Mouse (Mus musculus): ENCODE measurements around the gene Gm44579.
A peak's percentile ranks its signal among the peaks of the same experiment; 100 is the strongest.

Gm44579 gene

DNA sequence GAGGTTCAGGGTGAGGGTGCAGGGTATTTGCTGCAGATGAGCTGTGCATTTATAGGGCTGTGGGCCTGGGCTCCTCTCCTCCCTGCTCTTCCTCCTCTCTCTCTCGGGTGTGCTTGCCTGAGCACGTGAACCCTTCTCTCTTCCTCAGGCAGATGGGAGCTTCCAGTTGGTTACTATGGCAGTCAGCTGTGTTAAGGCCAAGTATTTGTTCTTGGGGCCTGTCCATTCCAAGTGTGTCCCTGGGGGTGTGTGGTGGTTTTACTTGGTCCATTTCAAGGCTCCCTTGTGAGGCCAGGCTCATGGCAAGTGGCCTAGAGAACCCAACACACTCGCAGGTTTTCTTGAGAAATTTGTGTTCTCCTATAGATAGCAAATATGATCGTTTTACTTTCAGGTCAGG lies at the start of gene Gm44579, which contains the start of gene Olfr287:
Gm44579 (minus strand) TSS at position 101 of the 400 bp plus-strand sequence.
Olfr287 (minus strand) TSS at position 180 of the 400 bp plus-strand sequence.
- no peak for DNase-seq (ENCODE audit: low spot score in 2 of 2)

GRCm38 (mm10) chr15:98257776-98258175 lies 37.0 kb upstream of the Gm44579 start:
- DNase-seq (ENCODE audit: low spot score in 2 of 2) = no peak

GRCm38 (mm10) chr15:98257193-98257592 lies 36.4 kb upstream of the Gm44579 start, which contains the start of gene H1fnt:
Gene H1fnt, minus strand, starts transcription at chr15:98257293.
- DNase-seq (ENCODE audit: low spot score in 2 of 2) = no peak

GRCm38 (mm10) chr15:98256271-98256670 lies 35.5 kb upstream of the Gm44579 start:
- DNase-seq (ENCODE audit: low spot score in 2 of 2) = peak in 1 of 2 experiments; percentile 5

- DNase-seq (ENCODE audit: low spot score in 2 of 2) = no peak
Measured at GRCm38 (mm10) chr15:98235442-98235841, 14.7 kb upstream of the Gm44579 start.

DNA sequence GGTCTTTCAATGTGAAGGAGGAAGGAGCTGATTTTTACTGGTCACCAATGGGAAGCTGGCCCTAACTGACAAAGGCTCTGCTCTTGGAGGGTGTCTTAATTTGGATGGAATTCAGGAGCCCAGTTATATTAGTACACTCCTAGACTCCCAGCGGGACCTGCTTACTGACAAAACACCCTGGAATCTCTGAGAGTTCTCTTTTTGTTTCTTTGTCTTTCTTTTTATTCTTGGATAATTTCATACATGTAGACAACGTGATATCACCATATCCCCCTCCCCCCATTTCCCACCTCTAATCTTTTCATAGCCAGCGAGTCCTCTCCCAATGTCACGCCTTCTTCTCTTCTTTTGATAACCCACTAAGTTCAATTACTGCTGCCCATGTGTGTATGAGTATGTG lies 13.6 kb upstream of the Gm44579 start, which contains the start of gene Olfr286:
Olfr286 (minus strand) TSS at position 101 of the 400 bp plus-strand sequence.
- no peak for DNase-seq (ENCODE audit: low spot score in 2 of 2)

DNA sequence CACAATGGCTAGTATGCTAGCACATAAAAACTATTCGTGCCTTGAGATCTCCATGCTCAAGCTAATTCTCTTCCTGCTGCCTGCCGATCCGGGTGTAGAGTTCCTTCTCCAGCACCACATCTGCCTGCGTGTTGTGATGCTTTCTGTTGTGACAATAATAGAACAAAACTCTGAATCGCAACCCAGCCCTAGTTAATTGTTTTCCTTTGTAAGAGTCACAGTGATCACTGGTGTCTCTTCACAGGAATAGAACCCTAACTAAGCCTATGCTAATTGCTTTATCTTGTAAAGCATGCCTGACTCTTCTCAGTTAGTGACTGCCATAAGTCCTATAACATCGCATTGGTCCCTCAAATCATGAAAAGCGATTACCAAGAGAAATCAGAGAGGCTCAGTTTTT lies 5.3 kb upstream of the Gm44579 start:
- no peak for DNase-seq (ENCODE audit: low spot score in 2 of 2)

- DNase-seq (ENCODE audit: low spot score in 2 of 2) = no peak
Measured at GRCm38 (mm10) chr15:98225610-98226009, 4.8 kb upstream of the Gm44579 start.

DNA sequence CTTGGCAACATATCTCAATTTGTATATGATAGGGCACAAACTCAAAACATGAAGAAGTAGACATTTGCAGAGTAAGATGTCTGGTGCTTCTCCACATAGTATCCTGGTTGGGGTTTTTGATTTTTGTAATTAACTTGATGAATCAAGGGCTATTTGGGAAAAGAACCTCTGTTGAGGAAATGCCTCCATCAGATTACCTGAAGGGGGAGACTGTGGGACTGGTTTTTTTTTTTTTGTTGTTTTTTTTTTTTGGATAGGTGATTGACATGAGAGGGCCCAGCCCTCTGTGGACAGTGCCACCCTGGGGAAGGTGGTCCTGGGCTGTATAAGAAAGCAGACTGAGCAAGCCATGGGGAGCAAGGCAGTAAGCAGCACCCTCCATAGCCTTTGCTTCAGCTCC lies 1.6 kb upstream of the Gm44579 start:
- no peak for DNase-seq (ENCODE audit: low spot score in 2 of 2)

DNA sequence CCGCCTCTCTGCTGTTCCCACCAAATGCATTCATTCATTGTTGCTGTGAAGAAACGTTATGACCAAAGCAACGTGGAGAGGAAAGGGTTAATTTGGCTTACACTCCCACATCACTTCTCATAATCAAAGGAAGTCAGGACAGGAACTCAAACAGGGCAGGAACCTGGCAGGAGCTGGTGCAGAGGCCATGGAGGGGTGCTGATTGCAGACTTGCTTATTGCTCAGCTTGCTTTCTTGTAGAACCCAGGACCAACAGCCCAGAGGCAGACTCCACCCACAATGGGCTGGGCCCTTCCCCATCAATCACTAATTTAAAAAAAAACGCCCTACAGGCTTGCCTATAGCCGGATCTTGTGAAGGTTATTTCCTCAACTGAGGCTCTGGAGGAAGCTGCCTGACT lies 6.6 kb downstream of the Gm44579 start:
- no peak for DNase-seq (ENCODE audit: low spot score in 2 of 2)

GRCm38 (mm10) chr15:98213336-98213870 lies 7.4 kb downstream of the Gm44579 start:
- no peak for DNase-seq (ENCODE audit: low spot score in 2 of 2)

DNA sequence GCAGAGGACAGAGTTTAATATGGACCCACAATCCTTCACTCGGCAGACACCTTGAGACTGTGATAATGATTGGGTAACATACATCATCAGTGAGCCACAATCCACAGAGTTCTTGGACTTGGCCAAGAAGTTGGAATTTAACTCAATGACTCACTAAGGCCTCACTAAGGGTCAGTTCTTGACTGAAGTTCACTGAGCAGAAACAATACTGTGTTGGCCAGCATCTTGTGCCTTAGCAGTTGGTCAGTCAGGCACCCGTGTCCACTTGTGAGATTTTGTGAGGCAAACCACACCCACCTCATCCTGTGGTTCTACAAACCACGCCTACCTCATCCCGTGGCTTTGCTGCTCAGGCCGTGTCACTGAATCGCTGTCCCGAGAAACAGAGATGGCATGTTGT lies 11.1 kb downstream of the Gm44579 start:
- DNase-seq (ENCODE audit: low spot score in 2 of 2) = no peak

- DNase-seq (ENCODE audit: low spot score in 2 of 2) = no peak
Measured at GRCm38 (mm10) chr15:98195442-98195841, 25.3 kb downstream of the Gm44579 start, which contains the start of gene Olfr288. Gene Olfr288, minus strand, starts transcription at chr15:98195542.

GRCm38 (mm10) chr15:98184456-98184855 lies 36.3 kb downstream of the Gm44579 start:
- DNase-seq (ENCODE audit: low spot score in 2 of 2) = no peak

DNA sequence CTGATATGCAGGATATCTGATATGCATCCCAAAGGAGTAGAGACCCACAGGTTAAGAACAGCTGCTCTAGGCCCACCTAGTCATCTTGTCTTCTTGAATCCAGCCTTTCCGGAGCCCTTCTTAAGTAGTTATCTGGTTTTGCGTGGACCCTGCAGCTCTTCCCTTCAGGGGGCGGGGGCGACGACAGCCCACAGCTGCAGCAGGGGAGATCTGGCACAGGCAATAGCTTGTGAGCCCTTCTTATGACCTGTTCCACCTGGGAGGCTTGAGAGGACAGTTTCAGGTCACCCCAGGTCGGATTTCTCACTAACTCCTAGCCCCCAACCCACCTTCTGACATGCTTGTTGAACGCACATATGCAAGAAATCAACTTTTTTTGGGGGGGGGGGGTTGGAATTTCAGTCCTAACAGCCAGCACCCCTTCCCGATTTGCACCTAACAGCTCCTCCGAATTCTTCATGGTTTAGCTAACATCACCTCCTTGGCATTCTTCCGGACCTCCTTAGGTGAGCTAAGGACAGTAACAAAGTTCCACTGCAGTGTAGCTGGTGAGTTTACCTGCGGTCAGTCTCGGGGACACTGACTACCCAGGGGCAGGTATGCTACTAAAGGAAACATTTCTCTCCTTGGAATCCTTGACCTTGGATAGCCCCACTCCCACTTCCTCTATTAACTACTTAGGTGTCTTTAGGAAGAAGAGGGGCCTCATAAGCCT lies 38.8 kb downstream of the Gm44579 start:
- no peak for DNase-seq (ENCODE audit: low spot score in 2 of 2)

DNA sequence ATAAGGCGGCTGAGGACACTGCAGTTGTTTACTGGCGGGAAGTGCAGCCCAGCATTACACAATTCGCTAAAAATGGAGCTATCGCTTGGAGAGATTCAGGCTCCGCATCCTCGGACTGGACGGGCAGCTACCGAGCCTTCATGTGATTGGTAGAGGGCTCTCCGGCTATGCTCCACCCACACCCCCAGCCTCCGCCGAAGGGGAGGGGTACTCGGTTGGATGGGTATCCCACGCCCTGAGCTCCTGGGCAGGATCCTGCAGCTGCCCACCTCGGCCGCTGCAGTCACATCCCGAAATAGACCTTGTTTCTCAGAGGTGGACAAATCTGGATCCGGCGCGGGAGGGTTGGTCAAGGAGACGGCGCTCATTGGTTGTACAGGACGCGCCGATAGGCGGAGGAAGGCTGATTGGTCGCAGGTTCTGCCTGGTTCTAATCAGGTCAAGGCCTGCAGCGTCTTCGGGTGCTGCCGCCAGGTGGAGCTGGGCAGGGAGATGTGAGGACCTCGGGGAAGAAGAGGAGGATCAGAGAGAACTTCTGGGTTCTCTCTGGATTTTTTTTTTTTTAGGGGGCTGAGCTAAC lies 39.6 kb downstream of the Gm44579 start:
- DNase-seq (ENCODE audit: low spot score in 2 of 2) = peak; percentile 84 to 93

DNA sequence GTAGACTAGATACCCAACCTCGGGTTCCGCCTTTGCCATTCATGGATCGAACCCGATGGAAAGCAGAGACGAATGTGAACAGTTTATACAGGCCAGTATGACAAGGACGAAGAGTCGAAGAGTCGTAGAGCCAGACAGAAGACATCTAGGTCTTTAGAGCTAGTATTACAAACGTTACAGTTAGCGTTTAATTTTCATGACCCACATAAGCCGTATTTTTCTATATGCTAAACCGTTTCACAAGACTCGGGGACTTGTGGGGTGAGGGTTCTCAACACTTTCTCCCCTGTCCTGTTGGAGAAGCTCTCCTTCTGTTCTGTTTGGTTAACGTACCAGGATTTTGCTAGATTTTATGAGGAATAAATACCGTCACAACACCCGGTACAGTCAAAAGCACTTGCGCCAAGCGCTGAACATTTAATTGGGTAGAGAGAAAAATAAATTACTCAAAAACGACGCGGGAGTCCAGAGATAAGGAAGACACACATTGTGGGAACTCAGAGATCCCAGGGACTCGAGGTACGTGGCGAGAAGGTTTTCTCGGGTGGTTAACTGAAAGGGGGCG lies 40.1 kb downstream of the Gm44579 start:
- DNase-seq (ENCODE audit: low spot score in 2 of 2) = no peak

DNA sequence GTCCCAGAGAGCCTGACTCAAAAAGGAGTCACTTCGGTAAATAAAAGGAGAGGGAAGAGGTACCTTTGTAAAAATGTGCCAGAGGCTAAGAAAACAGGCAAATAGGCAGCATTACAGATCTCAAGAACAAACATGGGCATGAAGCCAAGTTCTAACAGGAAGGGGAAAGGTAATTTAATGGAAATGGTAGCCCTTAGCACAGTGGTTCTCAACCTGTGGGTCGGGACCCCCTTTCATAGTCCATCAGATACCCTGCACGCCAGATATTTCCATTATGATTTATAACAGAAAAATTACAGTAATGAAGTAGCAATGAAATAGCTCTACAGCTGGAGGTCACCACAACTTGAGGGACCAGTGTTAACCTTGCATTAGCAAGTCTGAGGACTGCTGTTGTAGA lies 43.5 kb downstream of the Gm44579 start:
- no peak for DNase-seq (ENCODE audit: low spot score in 2 of 2)

DNA sequence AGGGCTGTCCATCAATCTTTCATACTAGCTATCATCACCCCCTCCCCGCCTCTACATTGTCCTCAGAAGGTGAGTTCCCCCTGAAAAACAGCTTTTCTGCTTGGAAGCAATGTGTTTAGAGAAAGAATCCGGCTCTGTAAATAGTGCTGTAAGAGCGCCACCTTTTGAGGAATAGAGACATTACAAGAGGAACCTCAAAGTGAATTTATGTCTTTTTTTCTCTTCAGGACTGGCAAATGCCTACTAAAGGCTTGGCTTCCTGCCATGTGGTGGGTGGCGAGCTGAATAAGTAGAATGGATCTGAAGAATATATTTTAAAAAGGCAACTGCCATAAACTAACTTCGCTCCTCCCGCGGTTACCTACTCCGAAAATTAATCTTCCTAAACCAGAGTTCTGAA lies 47.0 kb downstream of the Gm44579 start:
- peak in 1 of 2 experiments; percentile 37 for DNase-seq (ENCODE audit: low spot score in 2 of 2)

DNA sequence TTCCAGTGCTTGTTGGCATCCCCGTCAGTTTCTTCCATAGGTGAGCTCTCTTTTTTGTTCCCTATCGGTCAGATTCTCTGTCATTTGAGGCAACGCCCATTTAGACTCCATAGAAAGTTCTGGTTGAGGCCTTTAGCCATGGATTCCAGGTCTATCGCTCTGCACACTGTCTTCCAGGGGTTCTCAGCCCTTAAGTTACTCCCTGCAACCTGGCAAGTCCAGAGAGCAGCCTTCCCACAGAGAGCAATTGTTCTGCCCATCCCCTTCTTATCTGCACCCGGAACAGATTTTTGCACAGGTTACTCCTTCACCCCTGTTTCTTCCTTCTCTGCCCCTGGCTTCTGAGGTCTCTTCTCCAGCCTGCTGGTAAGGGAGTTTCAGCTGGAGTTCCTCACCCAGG lies 48.7 kb downstream of the Gm44579 start:
- DNase-seq (ENCODE audit: low spot score in 2 of 2) = no peak

- no peak for DNase-seq (ENCODE audit: low spot score in 2 of 2)
Measured at GRCm38 (mm10) chr15:98170917-98171316, 49.9 kb downstream of the Gm44579 start.

DNA sequence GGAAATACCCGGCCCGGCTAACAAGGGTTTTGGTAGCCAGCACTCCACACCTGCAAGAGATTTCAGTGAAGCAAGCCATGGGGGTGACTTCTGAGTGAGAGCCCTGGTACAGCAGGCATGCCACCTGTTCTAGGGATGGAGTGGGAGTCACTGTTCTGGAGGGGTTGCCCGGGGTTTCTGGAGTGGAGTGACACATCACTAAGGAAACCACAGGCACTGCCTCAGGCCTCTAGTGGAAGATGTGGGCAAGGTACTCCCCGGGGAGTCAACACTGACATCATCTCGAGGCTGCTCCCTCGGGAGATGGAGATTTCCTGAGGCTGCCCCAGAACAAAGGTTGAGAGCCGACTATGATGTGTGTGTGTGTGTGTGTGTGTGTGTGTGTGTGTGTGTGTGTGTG lies 50.4 kb downstream of the Gm44579 start:
- peak in 1 of 2 experiments; percentile 11 for DNase-seq (ENCODE audit: low spot score in 2 of 2)

DNA sequence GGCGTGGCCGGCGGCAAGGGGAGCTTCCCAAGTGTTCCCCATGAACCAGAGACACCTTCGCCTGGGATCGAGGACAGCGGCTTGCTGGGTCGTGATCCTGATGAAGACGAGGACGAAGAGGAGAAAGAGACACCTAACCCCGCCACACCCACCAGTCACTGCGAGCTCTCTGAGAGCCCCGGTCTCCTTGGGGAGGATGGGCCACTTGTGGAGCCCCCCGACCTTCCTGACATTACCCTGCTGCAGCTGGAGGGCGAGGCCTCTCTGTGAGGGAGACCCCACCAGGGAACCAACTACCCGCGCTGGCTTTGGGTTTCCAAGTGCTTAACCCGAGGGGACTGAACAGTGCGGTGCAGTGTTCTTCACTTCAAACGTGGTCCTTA lies 52.2 kb downstream of the Gm44579 start:
- no peak for DNase-seq (ENCODE audit: low spot score in 2 of 2)

Data from cerebellum, postnatal 4 days (tissue).